Mouse (Mus musculus) testis, adult 2 months (tissue): Measurements from ENCODE around the gene Shb. TPM values are rescaled to one million over a fixed set of nuclear protein-coding genes. Genes with fewer than 3 reads are reported as not detected.

Experiments used
- H3K27ac ChIP-seq: fragments of 200-500 bp; 2 replicates; pipeline ENCODE4 v1.5.1; 2012; ENCODE audit warnings: low read depth, low read length; ENCODE audit not compliant: control insufficient read depth, insufficient read depth
- H3K27me3 ChIP-seq: fragments of 200-500 bp; 2 replicates; pipeline ENCODE4 v1.6.1; 2012; ENCODE audit warnings: mild to moderate bottlenecking, low read length, moderate library complexity; ENCODE audit not compliant: control insufficient read depth, insufficient read depth
- H3K36me3 ChIP-seq: fragments of 200-500 bp; 2 replicates; pipeline ENCODE4 v1.6.1; 2012; ENCODE audit warnings: mild to moderate bottlenecking, low read length; ENCODE audit not compliant: control insufficient read depth, insufficient read depth
- H3K4me1 ChIP-seq: fragments of 200-500 bp; 2 replicates; pipeline ENCODE4 v1.6.1; 2012; ENCODE audit warnings: low read length; ENCODE audit not compliant: control insufficient read depth, insufficient read depth
- H3K4me3 ChIP-seq: fragments of 200-500 bp; 2 replicates; pipeline ENCODE4 v1.5.1; 2012; ENCODE audit warnings: low read depth, mild to moderate bottlenecking, low read length, moderate library complexity, mixed read lengths; ENCODE audit not compliant: control insufficient read depth
- CTCF ChIP-seq: fragments of 200-500 bp; IDR thresholded peaks from 2 replicates; pipeline ENCODE4 v1.5.1; 2012; ENCODE audit warnings: low read depth, mild to moderate bottlenecking, inconsistent platforms, low read length, moderate library complexity; ENCODE audit not compliant: control insufficient read depth, insufficient read depth, insufficient replicate concordance
- POLR2A ChIP-seq: fragments of 200-500 bp; IDR thresholded peaks from 2 replicates; pipeline ENCODE4 v1.6.1; 2012; ENCODE audit warnings: low read depth, mild to moderate bottlenecking, inconsistent platforms, low read length, moderate library complexity; ENCODE audit not compliant: control insufficient read depth
- polyA plus RNA-seq: library from polyadenylated mRNA; depleted of rRNA; stranded (reverse); fragments of >200 nt; gene quantifications from 2 replicates; pipeline ENCODE4 v1.2.3, GENCODE M21; 2012

Gene Shb
- polyA plus RNA-seq, 1 experiment = 7.3 TPM

DNA sequence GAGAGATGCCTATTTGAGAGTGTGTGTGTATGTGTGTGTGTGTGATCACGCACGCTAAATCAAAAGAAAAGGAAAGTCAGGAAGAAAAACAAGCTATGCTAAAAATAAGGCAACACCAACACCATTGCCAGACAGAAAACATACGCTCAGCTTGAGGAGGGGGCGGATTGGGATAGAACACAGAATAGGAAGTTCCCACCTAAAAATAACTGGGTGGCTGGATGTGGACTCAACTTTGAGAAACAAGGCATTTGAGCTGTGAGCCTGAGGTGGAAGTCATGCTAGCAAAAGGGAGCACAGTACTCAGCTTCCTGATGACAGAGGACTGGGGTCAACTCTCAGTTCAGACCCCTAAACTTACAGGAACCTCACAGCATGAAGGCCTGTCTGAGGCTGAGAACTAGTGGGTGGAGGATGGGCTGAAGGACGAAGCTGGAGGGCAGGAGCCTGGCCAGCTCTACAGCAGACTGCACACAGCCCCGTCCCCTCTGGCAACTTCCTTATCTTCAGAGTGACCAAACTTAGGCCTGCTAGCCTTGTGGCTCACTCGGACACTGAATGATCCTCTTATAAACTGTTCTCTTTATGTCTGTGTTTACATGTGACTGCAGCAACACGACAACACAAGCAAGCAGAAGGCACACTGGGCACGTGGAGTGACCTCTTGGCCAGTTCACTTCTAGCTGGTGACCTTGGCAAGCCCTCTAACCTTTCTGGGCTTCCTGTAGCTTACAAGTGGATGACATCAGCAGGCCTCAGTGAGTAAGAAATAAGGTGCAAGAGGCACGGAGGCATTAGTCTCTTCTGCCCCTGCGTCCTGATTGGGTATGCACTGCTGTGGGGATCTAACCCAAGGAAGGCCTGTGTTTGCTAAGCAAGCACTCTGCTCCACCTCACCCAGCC is 60.4 kb downstream of the Shb start:
- TF ChIP-seq POLR2A (no peak), CTCF (no peak)
- Histone ChIP-seq H3K27me3 (no peaks in the 10 kb centered on the region), H3K27ac (no peak overlapping the region), H3K4me1 (no peaks in the 10 kb centered on the region; the same call in 1 of the 2 replicates), H3K36me3 (no peaks in the 10 kb centered on the region), H3K4me3 (no peak overlapping the region)

DNA sequence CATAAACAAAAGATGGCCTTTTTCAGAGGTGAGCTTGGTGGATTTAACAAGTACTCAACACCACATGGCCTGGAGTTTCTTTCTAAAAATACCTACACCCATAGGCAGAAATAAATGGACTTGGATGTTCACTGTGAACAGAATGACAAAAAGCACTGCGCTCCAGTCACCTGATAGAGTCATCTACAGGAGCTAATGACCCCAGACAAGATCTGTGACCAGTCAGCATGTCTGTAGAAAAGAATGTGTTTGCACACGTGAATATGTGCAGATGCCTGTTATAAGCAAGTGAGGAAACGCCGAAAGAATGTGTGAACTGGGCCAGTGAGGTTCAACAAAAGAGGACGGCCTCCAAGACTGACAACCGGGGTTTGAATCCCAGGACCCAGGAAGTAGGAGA is 63.2 kb downstream of the Shb start:
- Histone ChIP-seq H3K27ac (no peak overlapping the region), H3K27me3 (no peaks in the 10 kb centered on the region), H3K4me3 (no peak overlapping the region), H3K36me3 (no peaks in the 10 kb centered on the region), H3K4me1 (no peaks in the 10 kb centered on the region; the same call in 1 of the 2 replicates)
- no peak for TF ChIP-seq CTCF
- no peak for TF ChIP-seq POLR2A

DNA sequence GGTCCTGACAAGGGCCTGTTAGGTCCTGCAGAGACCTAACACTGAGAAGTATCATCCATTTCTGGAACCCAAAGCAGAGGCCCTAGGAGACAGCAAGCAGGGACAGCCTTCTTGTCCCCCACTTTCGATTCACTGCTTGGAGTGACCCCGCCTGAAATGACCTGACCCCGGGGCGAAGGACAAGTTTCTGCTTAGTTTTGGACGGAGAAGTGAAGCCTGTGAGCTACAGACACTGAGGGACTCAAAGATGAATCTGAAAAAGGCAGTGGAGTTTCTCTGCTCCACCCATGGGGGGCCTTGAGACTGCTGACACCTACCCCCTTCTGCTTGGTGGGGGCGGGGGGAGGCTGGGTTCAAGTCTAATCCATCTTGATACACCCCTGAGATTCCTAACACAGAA is 63.8 kb downstream of the Shb start:
- Histone ChIP-seq H3K27me3 (no peaks in the 10 kb centered on the region), H3K27ac (no peak overlapping the region), H3K4me1 (no peaks in the 10 kb centered on the region; the same call in 1 of the 2 replicates), H3K4me3 (no peak overlapping the region), H3K36me3 (no peaks in the 10 kb centered on the region)
- TF ChIP-seq CTCF = no peak

DNA sequence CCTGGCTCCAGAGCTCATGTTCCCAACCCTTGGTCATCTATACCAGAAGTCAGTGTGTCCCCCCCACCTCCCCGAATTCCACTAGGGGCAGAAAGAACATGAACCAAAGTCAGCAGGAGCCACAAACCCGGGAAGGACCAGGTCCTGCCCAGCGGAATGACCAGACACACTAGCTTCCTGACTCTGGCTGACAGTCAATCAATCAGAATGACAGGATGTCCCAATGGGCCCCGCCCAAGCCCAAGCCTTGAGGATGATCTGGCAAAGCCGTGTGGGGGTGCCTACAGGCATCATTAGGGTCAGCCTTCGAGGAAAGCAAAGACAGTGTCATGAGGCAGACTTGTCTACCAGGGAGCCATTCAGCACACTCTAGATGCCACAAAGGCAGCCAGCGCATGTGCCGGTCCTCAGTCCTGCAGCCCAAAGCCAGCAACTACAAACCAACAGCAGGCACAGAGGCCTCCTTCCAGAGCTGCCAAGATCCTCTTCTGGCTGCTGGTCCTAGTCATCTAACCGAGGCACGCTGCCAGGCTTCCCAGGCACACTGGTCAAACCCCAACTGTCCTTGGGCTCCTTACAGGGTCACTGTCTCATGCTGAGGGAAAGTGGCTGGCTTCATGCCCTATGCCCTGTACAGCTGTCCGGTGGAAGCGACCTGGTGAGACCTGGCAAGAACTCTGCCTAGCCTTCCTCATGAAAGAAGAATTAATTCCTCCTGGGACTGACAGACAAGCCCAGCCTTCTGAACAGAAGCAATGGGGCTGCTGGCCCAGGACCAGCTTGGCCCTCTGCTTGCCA is 65.0 kb downstream of the Shb start:
- Histone ChIP-seq H3K27ac (no peak overlapping the region), H3K27me3 (no peaks in the 10 kb centered on the region), H3K4me3 (no peak overlapping the region), H3K4me1 (no peaks in the 10 kb centered on the region; the same call in 1 of the 2 replicates), H3K36me3 (no peaks in the 10 kb centered on the region)
- TF ChIP-seq POLR2A = no peak
- no peak for TF ChIP-seq CTCF

DNA sequence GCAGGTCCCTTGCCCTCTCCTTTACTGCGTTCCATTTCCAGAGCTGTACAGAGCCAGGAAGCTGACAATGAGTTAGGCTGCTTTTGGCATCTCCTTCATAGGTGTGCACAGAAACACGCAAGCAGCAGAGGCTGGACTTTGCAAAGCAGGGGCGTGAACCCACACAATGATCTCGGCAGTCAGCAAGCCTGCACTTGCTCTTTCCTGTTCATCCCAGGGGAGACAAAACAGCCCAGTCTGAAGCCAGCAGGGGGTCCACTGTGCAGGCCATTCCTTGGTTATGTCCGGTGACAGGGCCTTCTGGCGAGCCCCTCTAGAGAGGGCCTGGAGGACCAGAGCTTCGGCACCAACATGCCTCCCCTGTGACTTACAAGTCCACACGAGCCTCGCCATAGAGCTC is 67.3 kb downstream of the Shb start:
- H3K4me1 ChIP-seq = no peaks in the 10 kb centered on the region; the same call in 1 of the 2 replicates
- H3K27me3 ChIP-seq = no peaks in the 10 kb centered on the region
- no peaks in the 10 kb centered on the region for H3K36me3 ChIP-seq
- TF ChIP-seq POLR2A (no peak), CTCF (no peak)
- no peak overlapping the region for H3K27ac ChIP-seq
- no peak overlapping the region for H3K4me3 ChIP-seq

DNA sequence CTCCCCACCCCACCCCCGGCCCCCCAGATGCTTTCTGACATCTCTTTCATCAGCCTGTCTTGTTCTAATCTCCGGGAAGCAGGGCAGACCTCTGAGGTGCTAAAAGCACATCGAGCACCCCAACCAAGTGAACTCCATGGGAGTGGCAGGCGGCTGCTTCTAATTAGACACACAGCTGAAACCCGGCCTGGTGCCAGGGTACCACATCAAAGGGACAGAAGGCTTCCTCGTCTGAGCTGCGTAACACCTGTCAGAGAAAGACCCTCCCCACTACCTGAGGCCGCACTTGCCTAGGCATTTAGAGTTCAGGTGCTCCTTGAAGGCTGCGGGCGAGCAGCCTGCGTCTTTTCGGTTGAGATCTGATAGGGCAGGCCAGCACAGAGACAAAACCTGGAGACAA is 67.7 kb downstream of the Shb start:
- no peak for TF ChIP-seq POLR2A
- TF ChIP-seq CTCF = no peak
- no peaks in the 10 kb centered on the region for H3K36me3 ChIP-seq
- no peaks in the 10 kb centered on the region for H3K27me3 ChIP-seq
- no peak overlapping the region for H3K4me3 ChIP-seq
- no peak overlapping the region for H3K27ac ChIP-seq
- H3K4me1 ChIP-seq = no peaks in the 10 kb centered on the region; the same call in 1 of the 2 replicates

DNA sequence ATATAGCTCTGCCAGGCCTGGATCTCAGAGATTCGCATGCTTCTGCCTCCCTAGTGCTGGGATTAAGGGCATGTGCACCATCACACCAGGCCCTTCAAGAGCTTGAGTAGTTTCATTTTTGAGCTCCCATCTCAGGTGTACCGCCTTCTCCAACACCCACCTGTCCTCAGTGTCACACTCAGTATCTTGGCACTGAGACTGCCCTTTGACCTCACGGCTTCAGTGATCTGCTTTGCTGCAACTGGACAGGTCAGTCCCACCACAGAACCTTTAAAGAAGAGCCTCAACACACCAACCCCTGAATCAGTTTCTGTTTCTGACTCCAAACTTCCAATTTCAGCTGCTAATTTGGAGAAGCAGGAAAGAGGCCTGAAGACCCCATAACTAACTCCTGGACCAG is 68.1 kb downstream of the Shb start:
- Histone ChIP-seq H3K36me3 (no peaks in the 10 kb centered on the region), H3K27me3 (no peaks in the 10 kb centered on the region), H3K4me1 (no peaks in the 10 kb centered on the region; the same call in 1 of the 2 replicates), H3K4me3 (no peak overlapping the region), H3K27ac (no peak overlapping the region)
- TF ChIP-seq CTCF (no peak), POLR2A (no peak)
